Mouse (Mus musculus): ENCODE measurements around the gene Irgm2. TPM values are rescaled to one million over a fixed set of nuclear protein-coding genes. Genes with fewer than 3 reads are reported as not detected.
A peak's percentile ranks its signal among the peaks of the same experiment; 100 is the strongest.
"Not testable (repeated sequence)": the region's sequence is repeated elsewhere in the genome, so short reads cannot be mapped to it uniquely, and the experiment has no call there.

Irgm2 gene
- total RNA-seq, 2 experiments from 2014 or later, result 6.8 to 12.6 TPM

- no peak for ATAC-seq (replicated peaks; ENCODE audit: low FRiP score, poor library complexity, severe bottlenecking)
Measured at GRCm38 (mm10) chr11:58211062-58211681, 11.8 kb downstream of the Irgm2 start.

GRCm38 (mm10) chr11:58211682-58212067 lies 12.3 kb downstream of the Irgm2 start:
- no peak for ATAC-seq (replicated peaks; ENCODE audit: low FRiP score, poor library complexity, severe bottlenecking)

DNA sequence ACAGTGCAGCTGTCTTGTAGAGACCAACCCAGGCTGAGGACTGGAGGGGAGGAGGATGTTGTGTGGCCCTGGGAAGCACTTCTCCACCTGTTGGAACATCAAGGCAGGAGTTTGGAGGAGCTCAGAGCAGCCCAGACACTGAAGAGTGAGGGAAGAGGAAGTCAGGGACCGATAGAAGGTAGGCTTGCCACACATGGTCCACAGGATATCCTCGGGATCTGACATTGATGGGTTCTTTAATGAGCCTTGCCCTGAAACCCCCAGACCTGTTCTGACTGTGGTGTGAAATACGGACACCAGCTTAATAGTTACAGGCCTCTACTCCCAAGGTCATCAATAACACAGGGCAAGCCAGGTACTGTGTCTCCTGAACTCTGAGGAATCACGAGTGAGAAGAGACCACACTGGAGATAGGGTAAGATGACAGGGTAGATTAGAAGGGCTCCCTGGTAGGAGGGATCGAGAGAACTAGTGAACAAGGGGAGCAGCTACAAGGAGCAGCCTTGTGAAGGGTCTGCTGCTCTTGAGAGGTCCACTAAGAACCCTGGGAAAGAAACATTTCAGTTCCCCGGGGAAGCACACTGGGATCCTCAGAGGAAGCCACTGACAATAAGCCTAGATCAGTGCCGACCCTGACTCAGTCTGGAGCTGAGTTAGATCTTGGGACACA lies 14.4 kb downstream of the Irgm2 start:
- 0 out of 2 replicates have a peak, but pooled peaks have one; percentile 12 for ATAC-seq (replicated peaks; ENCODE audit: low FRiP score, poor library complexity, severe bottlenecking)

GRCm38 (mm10) chr11:58214391-58215048 lies 15.1 kb downstream of the Irgm2 start:
- peak; percentile 95 for ATAC-seq (replicated peaks; ENCODE audit: low FRiP score, poor library complexity, severe bottlenecking)

GRCm38 (mm10) chr11:58215049-58215430 lies 15.6 kb downstream of the Irgm2 start:
- ATAC-seq (replicated peaks; ENCODE audit: low FRiP score, poor library complexity, severe bottlenecking), result not testable (repeated sequence)

- no peak for ATAC-seq (replicated peaks; ENCODE audit: low FRiP score, poor library complexity, severe bottlenecking)
Measured at GRCm38 (mm10) chr11:58215814-58216213, 16.4 kb downstream of the Irgm2 start.

DNA sequence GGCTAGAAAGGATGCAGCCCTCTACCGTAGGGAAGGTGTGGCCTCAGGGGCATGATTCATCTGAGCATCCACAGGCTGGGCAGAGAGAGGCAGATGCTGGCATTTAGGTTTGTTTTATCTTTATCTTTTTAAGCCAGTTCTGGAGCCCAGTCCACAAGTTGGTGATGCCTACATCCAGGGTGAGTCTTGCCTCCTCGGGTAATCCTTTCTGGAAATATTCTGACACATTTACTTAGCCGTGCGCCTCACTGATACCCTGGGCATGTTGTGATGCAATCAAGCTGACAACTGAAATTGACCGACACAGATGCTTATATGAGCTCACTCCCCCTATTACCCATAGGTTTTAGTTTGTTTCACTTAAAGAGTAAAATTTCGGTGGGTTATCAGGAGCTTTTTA lies 17.4 kb downstream of the Irgm2 start:
- ATAC-seq (replicated peaks; ENCODE audit: low FRiP score, poor library complexity, severe bottlenecking), result no peak

GRCm38 (mm10) chr11:58223751-58224150 lies 24.3 kb downstream of the Irgm2 start:
- ATAC-seq (replicated peaks; ENCODE audit: low FRiP score, poor library complexity, severe bottlenecking), result no peak

- ATAC-seq (replicated peaks; ENCODE audit: low FRiP score, poor library complexity, severe bottlenecking), result no peak
Measured at GRCm38 (mm10) chr11:58224313-58224712, 24.9 kb downstream of the Irgm2 start.

- ATAC-seq (replicated peaks; ENCODE audit: low FRiP score, poor library complexity, severe bottlenecking), result not testable (repeated sequence)
Measured at GRCm38 (mm10) chr11:58224872-58225271, 25.5 kb downstream of the Irgm2 start.

DNA sequence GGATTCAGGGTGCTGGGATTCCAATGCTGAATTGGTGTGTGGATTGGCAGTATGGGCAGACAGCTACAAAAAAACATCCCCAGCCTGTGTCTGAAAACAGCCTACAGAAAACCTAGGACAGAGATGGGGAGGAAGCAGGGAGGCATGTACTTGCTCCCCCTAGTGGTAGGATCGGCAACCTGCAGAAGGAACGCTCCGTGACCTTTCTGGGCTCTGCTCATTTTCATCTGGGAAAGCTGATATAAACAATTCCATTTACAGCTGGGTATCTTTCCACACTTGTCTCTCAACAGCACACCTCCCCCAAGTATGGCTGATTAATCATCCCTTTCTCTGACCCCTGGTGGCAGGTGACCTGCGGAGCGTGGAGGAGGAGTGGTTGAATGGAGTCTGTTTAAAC lies 26.2 kb downstream of the Irgm2 start:
- ATAC-seq (replicated peaks; ENCODE audit: low FRiP score, poor library complexity, severe bottlenecking), result peak; percentile 90

GRCm38 (mm10) chr11:58226425-58226824 lies 27.0 kb downstream of the Irgm2 start:
- no peak for ATAC-seq (replicated peaks; ENCODE audit: low FRiP score, poor library complexity, severe bottlenecking)

DNA sequence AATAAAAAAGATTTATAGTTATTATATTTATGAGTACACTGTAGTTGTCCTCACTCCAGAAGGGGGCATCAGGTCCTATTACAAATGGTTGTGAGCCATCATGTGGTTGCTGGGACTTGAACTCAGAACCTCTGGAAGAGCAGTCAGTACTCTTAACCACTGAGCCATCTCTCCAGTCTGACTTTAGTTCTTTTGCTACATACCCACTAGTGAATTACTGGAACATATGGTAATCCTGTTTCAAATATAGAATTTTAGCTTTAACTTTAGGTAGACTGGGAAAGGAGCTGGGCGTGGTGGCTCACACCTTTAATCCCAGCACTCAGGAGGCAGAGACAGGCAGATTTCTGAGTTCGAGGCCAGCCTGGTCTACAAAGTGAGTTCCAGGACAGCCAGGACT lies 28.6 kb downstream of the Irgm2 start:
- not testable (repeated sequence) for ATAC-seq (replicated peaks; ENCODE audit: low FRiP score, poor library complexity, severe bottlenecking)

GRCm38 (mm10) chr11:58230396-58230910 lies 31.0 kb downstream of the Irgm2 start:
- no peak for ATAC-seq (replicated peaks; ENCODE audit: low FRiP score, poor library complexity, severe bottlenecking)

DNA sequence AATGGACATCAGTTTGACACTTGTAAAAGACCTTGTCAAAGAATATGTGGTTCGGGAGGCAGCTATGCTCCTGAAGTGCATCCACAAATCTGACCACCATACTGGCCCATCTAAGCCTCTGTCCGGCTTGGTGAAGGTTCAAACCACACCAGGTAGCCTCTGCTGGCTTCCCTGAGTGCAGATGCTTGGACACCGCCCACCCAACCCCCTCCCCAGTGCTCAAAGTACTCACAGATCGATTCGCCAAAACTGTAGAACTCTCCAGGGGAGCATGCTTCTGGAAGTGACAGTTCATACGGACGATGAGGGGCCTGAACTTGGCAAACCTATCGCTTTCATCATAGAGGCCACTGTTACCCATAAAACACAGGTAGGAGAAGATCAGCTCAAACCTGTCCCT lies 31.7 kb downstream of the Irgm2 start:
- ATAC-seq (replicated peaks; ENCODE audit: low FRiP score, poor library complexity, severe bottlenecking), result no peak

DNA sequence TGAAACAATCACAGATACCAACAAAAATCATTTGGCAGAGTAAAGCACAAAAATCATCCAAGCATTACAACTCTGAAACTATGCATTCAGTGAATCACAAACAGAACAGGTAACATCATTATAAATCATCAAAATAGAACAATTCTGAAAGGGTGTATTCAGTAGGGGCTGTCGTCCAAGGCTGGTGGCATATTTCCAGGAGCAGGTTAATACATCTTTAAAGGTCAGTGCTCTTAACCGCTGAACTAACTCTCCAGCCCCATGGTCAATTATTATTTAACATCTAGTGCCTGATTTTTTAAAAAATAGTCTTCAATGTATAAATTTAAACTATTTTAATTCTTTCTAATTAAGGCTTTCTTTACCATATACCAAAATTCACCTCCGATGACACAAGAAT lies 35.1 kb downstream of the Irgm2 start:
- ATAC-seq (replicated peaks; ENCODE audit: low FRiP score, poor library complexity, severe bottlenecking), result not testable (repeated sequence)

DNA sequence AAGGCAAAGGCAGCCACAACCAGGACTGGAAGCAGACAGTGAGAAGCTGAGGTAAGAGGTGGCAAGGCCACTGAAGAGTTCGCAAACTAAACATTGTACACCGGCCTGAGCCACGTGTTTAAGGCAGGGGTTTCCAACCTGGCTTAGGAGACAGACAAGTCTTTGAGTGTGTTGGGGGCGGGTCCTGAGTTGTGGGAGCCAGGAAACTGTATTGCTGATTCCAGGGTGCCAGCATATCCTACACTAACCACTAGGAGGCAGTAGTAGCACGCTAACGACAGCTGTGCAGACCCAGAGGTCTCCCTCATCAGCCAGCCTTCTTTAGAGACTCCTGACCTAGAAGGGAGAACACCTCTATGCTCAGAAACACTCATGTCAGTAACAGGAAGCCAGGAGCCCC lies 35.7 kb downstream of the Irgm2 start:
- ATAC-seq (replicated peaks; ENCODE audit: low FRiP score, poor library complexity, severe bottlenecking), result peak; percentile 72

DNA sequence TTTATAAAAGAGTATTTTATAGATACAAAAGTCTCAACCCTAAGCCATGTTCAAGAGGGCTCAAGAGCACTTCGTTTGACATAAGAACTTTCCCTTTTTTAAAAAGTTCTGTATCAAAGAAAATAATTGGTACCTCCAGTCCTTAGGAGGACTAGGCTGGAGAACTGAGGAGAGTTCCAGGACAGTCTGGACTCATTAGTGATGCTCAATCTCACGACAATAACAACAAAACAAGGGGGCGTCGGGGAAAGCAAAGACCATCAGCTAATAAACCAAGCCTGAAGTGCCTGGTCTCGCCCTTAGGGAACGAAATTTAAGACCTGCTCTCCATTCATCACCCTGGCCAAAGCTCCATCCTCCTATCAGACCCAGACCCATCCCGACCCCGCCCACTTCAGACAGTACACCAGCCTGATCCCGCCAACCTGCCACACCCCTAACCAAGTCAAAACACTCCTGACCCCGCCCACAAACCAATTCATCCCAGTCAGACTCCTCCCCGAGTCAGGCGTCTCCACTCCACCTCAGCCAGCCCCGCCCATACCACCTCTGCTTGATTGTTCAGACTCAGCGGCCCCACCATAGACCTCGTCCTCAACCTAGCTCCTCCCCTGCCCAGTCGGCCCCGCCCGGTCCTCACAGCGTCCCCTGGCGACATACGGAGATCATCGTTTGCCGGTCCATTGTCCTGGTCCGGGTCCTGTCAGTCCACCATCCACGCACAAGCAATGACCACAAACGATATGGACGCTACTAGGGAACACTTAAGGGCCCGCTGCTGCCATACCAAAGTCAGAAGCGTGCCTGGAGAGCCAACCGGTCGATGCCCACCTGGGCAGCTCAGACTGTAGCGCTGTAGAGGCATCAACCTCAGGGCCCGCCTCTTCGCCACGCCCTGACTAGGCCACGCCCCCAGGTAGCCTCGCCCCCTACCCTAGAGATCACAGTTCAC lies 39.7 kb downstream of the Irgm2 start:
- 0 out of 2 replicates have a peak, but pooled peaks have one; percentile 44 for ATAC-seq (replicated peaks; ENCODE audit: low FRiP score, poor library complexity, severe bottlenecking)

DNA sequence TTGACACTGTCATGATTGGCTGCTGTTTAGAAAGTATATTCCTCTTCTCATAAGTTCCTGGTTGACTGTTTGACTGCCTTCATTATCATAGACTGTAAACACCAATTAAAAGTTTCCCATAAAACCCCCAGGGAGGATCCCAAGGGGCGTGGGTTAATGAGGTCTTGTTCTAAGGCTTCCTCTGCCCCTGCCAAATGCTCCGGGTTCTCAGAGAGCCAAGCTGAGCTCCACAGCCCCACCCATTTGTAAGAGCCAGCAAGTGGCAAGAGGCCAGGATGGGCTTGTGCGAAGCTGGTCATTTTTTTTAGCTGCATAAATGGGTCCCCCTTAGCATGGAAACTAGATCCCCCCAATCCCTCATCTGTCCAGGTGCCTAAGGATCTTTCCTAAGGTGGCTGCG lies 47.9 kb downstream of the Irgm2 start:
- no peak for ATAC-seq (replicated peaks; ENCODE audit: low FRiP score, poor library complexity, severe bottlenecking)
